ENCODE assay signal across 8 mouse cellular contexts in genomic region chr17:53596314-53596882, GRCm38 (mm10). TPM values are rescaled to one million over a fixed set of nuclear protein-coding genes. Genes with fewer than 3 reads are reported as not detected.
DNase-seq lines count a peak whose midpoint lies in the region; ATAC-seq and TF ChIP-seq lines count a peak whose summit lies in the region.

No protein-coding gene starts in this region.

- H3K4me2 ChIP-seq in kidney, embryonic 15.5 days, result no peak overlapping the region
- peak overlapping the region; percentile 29 for H3K4me2 ChIP-seq in liver, postnatal 0 days (ENCODE audit: low read depth, low read length)

- no peak for ATAC-seq in kidney, embryonic 15.5 days (replicated peaks; ENCODE audit: low FRiP score)
- ATAC-seq in liver, postnatal 0 days, result peak; percentile 89
- ATAC-seq in granulocyte monocyte progenitor cell, adult 5-6 weeks (replicated peaks; ENCODE audit: poor library complexity, severe bottlenecking), result no peak

- no peak overlapping the region for H3K27ac ChIP-seq in kidney, adult 2 months (ENCODE audit: insufficient read depth, low read depth, low read length)
- no peak overlapping the region for H3K27ac ChIP-seq in kidney, embryonic 15.5 days
- H3K27ac ChIP-seq in liver, postnatal 0 days (ENCODE audit: low read depth), result peak overlapping the region; percentile 63

- TF ChIP-seq POLR2A in kidney, adult 2 months (IDR thresholded peaks at IDR 0.05; ENCODE audit: low read depth, low read length), result no peak

- peaks cover 4% of the 10 kb centered on the region; the same call in 1 of the 2 replicates for H3K4me1 ChIP-seq in kidney, adult 2 months (ENCODE audit: control insufficient read depth, insufficient read depth, low read length)
- H3K4me1 ChIP-seq in kidney, embryonic 15.5 days, result 0 out of 2 replicates have a peak, but pooled peaks cover 3% of the 10 kb centered on the region
- peaks cover 37% of the 10 kb centered on the region for H3K4me1 ChIP-seq in liver, postnatal 0 days (ENCODE audit: insufficient read depth)

- 40% methylated on average over 3 of the region's 3 CpGs for WGBS in kidney, adult 2 months
- WGBS in kidney, embryonic 15.5 days, result 35% methylated on average over 3 of the region's 3 CpGs
- WGBS in liver, postnatal 0 days (ENCODE audit: insufficient replicate concordance), result 51% methylated on average over 3 of the region's 3 CpGs

- H3K27me3 ChIP-seq in kidney, adult 2 months (replicated peaks; ENCODE audit: control insufficient read depth, insufficient read depth, low read length), result no peaks in the 10 kb centered on the region
- no peaks in the 10 kb centered on the region for H3K27me3 ChIP-seq in kidney, embryonic 15.5 days
- H3K27me3 ChIP-seq in liver, postnatal 0 days (ENCODE audit: insufficient read depth, low read length), result no peaks in the 10 kb centered on the region

- H3K4me3 ChIP-seq in kidney, adult 2 months (ENCODE audit: insufficient read depth, low read depth, low read length), result no peak overlapping the region
- no peak overlapping the region for H3K4me3 ChIP-seq in kidney, embryonic 15.5 days (replicated peaks)
- no peak overlapping the region for H3K4me3 ChIP-seq in liver, postnatal 0 days (ENCODE audit: low read depth, low read length)

- H3K9me3 ChIP-seq in kidney, embryonic 15.5 days (replicated peaks), result no peaks in the 10 kb centered on the region
- no peaks in the 10 kb centered on the region for H3K9me3 ChIP-seq in liver, postnatal 0 days (ENCODE audit: low read length)

- DNase-seq in kidney, adult 2 months, result peak; percentile 47
- peak; percentile 67 for DNase-seq in c-Kit-positive CD71-positive TER-119-positive erythroid progenitor cells, embryonic 14.5 days (ENCODE audit: low spot score)
- DNase-seq in gastrocnemius, postnatal 4 days (ENCODE audit: low spot score in 2 of 2), result peak; percentile 39 to 81
- peak; percentile 16 to 21 for DNase-seq in kidney, postnatal 36 days
- no peak for DNase-seq in liver, postnatal 0 days
- peak; percentile 51 for DNase-seq in ovary, postnatal 14 days (ENCODE audit: low spot score)

- no peaks in the 10 kb centered on the region for H3K36me3 ChIP-seq in kidney, adult 2 months (ENCODE audit: control insufficient read depth, insufficient read depth, low read length)
- no peaks in the 10 kb centered on the region for H3K36me3 ChIP-seq in kidney, embryonic 15.5 days
- H3K36me3 ChIP-seq in liver, postnatal 0 days (replicated peaks; ENCODE audit: insufficient read depth, low read length), result 0 out of 2 replicates have a peak, but pooled peaks cover 2% of the 10 kb centered on the region

- no peak overlapping the region for H3K9ac ChIP-seq in kidney, embryonic 15.5 days
- 0 out of 2 replicates have a peak overlapping the region, but pooled peaks have one; percentile 12 for H3K9ac ChIP-seq in liver, postnatal 0 days (replicated peaks)

- no peak for TF ChIP-seq CTCF in kidney, adult 2 months (conservative IDR thresholded peaks at IDR 0.05; ENCODE audit: insufficient read depth, insufficient read length, low read depth, low read length)
- TF ChIP-seq CTCF in liver, postnatal 0 days (IDR thresholded peaks at IDR 0.05; ENCODE audit: low read depth), result no peak

- peak; percentile 69 for TF ChIP-seq EP300 in liver, postnatal 0 days (IDR thresholded peaks at IDR 0.05; ENCODE audit: low read depth)

RNA-seq across cellular contexts. Expression of gene Kat2b, which starts 29.7 kb away (rescaled TPM):
- 9.9 and 15.5 TPM in 2 replicates for polyA plus RNA-seq in kidney, adult 2 months (2012; rRNA removed)
- 3.8 and 4.4 TPM in 2 replicates for polyA plus RNA-seq in kidney, embryonic 15.5 days (2015; fragmentation: Nextera tagmentation; extraction: Ambion mirVana)
- 10 to 100 TPM; 31.8 to 38.8 TPM for total RNA-seq in gastrocnemius, postnatal 4 days (2021)
- 5.5 and 6.2 TPM in 2 replicates for polyA plus RNA-seq in liver, postnatal 0 days (2015; fragmentation: Nextera tagmentation; extraction: Ambion mirVana)
- total RNA-seq in granulocyte monocyte progenitor cell, adult 5-6 weeks (2014; fragmentation: Nextera tagmentation), result 35.1 and 51.5 TPM in 2 replicates
- total RNA-seq in granulocyte monocyte progenitor cell, adult 5-6 weeks (2017), result 30.5 and 35.9 TPM in 2 replicates

RNA-seq across cellular contexts. Expression of gene Pp2d1, which starts 57.1 kb away (rescaled TPM):
- not detected in 2 replicates for polyA plus RNA-seq in kidney, adult 2 months (2012; rRNA removed)
- 0.17 and 0.21 TPM in 2 replicates for polyA plus RNA-seq in kidney, embryonic 15.5 days (2015; fragmentation: Nextera tagmentation; extraction: Ambion mirVana)
- not detected for total RNA-seq in gastrocnemius, postnatal 4 days (2021)
- not detected in 2 replicates for polyA plus RNA-seq in liver, postnatal 0 days (2015; fragmentation: Nextera tagmentation; extraction: Ambion mirVana)
- total RNA-seq in granulocyte monocyte progenitor cell, adult 5-6 weeks (2014; fragmentation: Nextera tagmentation), result not detected in 2 replicates
- total RNA-seq in granulocyte monocyte progenitor cell, adult 5-6 weeks (2017), result not detected in 2 replicates
